Mouse (Mus musculus): ENCODE results near the gene Rasl10a.

The Rasl10a gene

GRCm38 (mm10) chr11:5052200-5052854 lies 5.6 kb upstream of the Rasl10a start:
- DNase-seq (ENCODE audit: low spot score) = no peak

DNA sequence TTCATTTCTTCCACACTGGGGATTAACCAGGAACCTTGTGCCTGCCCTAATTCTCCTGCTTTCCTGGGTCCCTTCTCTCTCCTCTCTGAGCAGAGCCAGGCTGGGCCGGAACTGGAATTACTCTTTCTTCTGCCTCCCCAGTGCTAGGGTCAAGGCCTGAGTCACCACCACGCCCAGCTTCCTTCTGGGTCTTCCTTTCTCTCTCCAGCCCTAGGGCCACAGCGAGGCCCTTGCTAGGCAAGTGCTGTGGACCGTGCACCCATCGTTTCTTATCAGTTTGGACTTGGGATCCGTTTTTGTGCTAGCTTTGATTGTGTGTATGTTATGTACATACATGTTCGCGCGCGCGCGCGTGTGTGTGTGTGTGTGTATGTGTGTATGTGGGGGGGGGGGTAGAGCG lies 3.8 kb upstream of the Rasl10a start:
- no peak for DNase-seq (ENCODE audit: low spot score)

DNA sequence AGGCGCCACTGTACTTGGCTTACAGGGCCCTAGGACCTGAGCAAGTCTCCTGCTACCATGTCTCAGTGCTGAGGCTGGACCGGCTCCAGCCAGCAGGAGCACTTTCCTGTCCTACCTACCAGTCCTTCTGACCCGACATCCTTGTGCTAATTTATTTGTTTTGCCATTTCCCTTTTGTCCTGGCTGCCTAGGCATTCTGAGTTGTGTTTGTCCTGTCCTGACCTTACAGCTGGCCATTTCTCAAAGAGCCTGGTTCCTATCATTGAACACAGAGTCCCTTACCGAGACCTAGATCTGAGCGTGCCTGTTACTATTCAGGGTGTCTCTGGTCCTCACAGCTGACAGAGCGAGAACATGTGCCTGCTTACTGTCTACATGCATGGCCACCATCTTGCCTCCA lies 3.1 kb upstream of the Rasl10a start:
- DNase-seq (ENCODE audit: low spot score) = no peak

- DNase-seq (ENCODE audit: low spot score) = no peak
These were observed 1.7 kb upstream of the Rasl10a start for GRCm38 (mm10) chr11:5055945-5056938.

DNA sequence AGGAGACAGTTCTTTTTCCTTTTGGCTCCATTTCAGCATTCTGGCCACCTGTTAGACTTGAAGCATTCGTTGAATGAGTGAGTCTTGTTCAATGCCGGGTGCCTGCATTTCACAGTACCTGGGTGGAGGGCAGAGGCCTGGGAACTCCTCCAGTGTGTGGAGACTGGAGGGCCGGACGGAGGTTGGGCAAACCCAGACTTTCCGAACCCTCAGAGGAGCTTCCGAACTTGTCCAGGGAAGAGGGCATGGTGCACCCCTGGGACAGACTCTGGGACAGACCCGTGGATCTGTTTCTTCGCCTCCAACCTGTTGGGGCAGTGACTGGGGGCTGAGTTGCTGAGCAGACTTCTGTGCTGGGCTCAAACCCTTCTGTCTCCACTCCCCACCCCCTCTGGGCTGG lies 864 bp upstream of the Rasl10a start:
- no peak for DNase-seq (ENCODE audit: low spot score)

DNA sequence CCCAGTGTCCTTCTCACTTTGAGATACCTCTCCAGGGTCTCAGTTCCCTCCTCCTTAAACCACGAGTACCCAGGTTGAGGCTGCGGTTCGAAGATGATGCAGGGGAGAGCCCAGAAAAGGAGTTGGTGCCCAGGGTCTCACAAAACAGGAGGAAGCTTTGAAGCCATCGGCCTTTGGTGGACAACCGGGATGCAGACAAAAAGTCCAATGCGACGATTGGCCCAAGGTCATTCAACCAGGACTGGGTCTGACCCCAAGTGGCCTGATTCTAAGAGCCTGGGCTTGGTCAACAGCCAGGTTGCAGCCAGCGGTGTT lies 430 bp upstream of the Rasl10a start:
- DNase-seq (ENCODE audit: low spot score) = no peak

- DNase-seq (ENCODE audit: low spot score) = no peak
These were observed 855 bp downstream of the Rasl10a start for GRCm38 (mm10) chr11:5058783-5059182.

GRCm38 (mm10) chr11:5059230-5059629 lies 1.3 kb downstream of the Rasl10a start:
- peak; percentile 59 for DNase-seq (ENCODE audit: low spot score)

GRCm38 (mm10) chr11:5059704-5060156 lies 1.8 kb downstream of the Rasl10a start:
- DNase-seq (ENCODE audit: low spot score) = peak; percentile 80

DNA sequence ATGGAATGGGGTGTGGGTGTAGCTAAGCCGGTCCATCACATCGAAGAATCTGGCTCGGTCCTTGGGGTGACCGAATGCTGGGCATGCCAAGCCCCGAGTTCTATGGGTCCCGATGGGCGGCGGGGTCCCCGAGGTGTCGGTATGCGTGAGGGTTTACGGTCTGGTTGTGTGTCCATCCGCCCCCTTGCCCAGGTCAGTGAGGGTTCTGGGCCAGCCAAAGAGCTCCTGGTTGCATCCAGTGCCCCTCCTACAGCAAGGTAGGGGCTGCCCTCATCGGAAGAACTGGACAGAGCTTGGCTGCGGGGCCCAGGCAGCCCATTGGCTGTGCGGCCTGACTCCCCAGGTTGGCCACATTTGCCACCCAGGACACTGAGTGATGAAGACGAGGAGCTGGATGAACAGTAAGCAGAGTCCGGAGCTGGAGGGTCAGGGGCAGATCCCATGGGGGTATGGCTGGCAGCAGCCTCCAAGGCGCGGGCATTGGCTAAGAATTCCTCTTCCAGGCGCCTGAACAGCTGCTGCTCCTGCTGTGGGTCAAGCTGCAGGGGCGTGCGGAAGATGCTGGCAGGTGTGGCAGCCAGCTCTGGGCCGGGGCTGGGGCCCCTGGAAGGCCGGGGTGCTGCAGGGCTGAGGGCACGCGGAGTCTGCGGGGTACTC lies 3.0 kb downstream of the Rasl10a start:
- DNase-seq (ENCODE audit: low spot score) = peak; percentile 59

- DNase-seq (ENCODE audit: low spot score) = peak; percentile 98
These were observed 3.6 kb downstream of the Rasl10a start for GRCm38 (mm10) chr11:5061413-5062139.

GRCm38 (mm10) chr11:5062326-5062725 lies 4.4 kb downstream of the Rasl10a start:
- DNase-seq (ENCODE audit: low spot score) = no peak

DNA sequence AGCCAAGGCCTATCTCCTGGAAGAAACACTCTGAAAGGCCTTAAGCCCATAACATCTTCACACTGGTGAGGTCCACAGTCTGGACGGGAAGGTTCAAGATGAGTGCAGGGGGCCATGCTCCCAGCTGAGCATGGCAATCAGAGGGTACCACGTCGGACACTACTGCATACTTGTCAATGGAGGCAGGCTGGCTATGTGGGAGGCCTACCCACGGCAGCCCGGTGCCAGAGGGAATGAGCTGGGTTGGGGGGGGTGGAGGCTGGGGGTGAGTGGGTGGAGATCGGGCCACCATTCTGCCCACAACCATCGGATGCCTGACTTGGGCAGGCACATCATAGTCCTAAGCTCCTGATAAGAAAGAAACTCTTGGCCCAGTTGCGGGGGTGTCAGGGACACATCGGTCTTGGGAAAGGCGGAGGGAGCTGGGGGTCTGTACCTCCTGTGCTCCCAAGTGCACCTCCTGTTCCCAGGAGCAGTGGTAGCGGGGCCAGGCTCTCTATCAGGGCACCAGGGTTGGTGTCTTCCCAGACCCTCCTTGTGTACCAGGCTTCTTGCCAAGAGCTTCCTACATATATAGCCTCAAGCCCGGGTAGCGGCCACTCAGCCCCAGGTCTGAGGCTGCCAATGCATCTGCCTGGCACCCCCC lies 5.1 kb downstream of the Rasl10a start:
- DNase-seq (ENCODE audit: low spot score) = peak; percentile 75

GRCm38 (mm10) chr11:5063561-5064281 lies 5.8 kb downstream of the Rasl10a start:
- peak; percentile 62 for DNase-seq (ENCODE audit: low spot score)

- DNase-seq (ENCODE audit: low spot score) = no peak
These were observed 6.5 kb downstream of the Rasl10a start for GRCm38 (mm10) chr11:5064282-5065055.

GRCm38 (mm10) chr11:5065056-5065821 lies 7.3 kb downstream of the Rasl10a start, which contains the start of gene Gas2l1:
Gene Gas2l1, minus strand, starts transcription at chr11:5065327.
- DNase-seq (ENCODE audit: low spot score) = peak; percentile 97

DNA sequence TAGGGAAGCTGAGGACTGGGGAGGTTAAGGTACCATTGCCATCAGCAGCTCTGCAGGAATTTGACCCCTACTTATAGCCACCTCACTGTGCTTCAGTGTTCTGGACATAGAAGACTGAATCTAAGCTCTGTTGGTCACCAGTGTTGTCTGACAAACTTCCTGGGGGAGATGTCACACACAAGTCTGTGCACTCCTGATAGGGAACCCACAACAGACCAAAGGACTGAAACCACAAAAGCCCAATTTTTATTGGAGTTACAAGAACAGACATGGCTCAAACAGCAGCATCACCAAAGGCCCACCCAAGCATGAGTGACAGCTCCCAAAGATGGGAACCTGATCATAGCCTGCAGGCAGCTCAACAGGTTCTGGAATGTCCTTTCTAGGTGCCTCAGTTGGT lies 9.1 kb downstream of the Rasl10a start:
- DNase-seq (ENCODE audit: low spot score) = no peak

GRCm38 (mm10) chr11:5068126-5068971 lies 10.4 kb downstream of the Rasl10a start:
- no peak for DNase-seq (ENCODE audit: low spot score)

Measured in testis, postnatal 10 days (tissue).